Mouse (Mus musculus): ENCODE measurements around the gene Rhbdd1.

Rhbdd1 gene

GRCm38 (mm10) chr1:82316111-82316745, at the start of gene Rhbdd1:
Gene Rhbdd1 (plus strand): TSS chr1:82316452.
- peak; percentile 97 to 98 for DNase-seq

- no peak for DNase-seq
Observed at GRCm38 (mm10) chr1:82267547-82267946, 48.7 kb upstream of the Rhbdd1 start.

GRCm38 (mm10) chr1:82272231-82272630, 44.0 kb upstream of the Rhbdd1 start:
- no peak for DNase-seq

DNA sequence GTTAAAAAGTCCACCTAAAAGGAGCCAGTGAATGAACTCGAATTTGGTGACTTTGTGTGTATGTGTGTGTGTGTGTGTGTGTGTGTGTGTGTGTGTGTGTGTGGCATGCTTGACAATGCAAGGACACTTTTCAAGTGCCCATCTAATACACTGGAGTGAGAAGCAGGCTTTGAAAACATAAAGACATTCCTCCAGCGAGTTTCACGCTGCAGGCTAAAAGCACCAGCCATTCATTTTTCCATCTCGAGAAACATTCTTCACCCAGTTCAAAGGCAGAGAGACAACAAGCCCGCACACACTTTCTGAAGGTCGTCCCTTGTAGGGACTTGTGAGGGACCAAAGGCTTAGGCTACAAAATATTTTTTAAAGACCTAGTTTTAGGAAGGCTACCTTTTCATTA, 42.7 kb upstream of the Rhbdd1 start:
- no peak for DNase-seq

- no peak for DNase-seq
Observed at GRCm38 (mm10) chr1:82274361-82274760, 41.9 kb upstream of the Rhbdd1 start.

GRCm38 (mm10) chr1:82279768-82280167, 36.5 kb upstream of the Rhbdd1 start:
- DNase-seq, result no peak

GRCm38 (mm10) chr1:82281823-82282222, 34.4 kb upstream of the Rhbdd1 start:
- DNase-seq, result no peak

DNA sequence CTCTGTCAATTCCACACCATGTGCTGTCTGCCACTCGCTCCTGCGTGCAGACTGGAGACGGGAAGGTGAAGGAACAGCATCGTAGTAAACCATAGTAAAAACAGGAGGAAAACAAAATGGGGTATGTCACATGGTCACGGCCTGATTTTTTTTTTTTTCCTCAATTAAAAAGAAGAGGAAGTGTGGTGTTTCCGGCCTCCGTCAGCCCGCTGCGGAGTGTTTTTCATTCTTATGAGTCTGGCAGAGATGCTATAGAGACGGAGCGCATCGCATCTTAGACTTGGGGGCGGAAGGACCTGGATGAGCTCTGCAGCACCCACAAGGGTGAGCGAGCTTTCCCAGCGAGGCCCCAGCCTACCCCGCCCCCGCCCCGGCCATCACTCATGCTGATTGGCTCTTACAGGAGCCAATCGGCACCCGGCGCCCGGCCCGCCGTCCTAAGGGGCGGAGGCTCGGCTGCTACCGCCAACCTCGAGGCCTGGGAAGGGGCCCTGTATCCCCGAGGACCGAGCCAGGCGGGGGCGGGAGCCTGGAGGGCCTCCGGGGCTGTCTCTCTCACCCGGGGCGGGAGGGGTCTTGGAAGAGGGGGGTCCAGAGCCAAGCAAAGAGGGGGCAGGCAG, 33.1 kb upstream of the Rhbdd1 start:
- peak; percentile 90 to 94 for DNase-seq

DNA sequence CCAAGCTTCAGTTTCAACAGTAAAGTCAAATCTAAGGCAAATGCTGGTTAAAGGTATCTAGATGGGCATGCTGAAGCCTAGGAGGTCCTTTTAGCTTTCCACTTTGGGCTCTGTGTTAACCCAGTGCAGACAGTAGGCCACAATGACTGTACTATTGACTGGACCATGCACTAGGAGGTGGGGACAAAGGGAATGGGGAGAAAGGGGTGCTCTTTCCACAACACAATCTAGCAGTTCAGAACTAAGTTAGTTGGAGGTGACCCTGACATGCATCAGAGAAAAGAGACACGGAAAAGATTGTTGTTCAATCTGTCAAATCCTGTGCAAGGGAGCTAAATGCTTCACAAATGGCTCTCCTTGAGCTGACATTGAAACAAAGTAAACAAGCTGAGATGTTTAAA, 32.4 kb upstream of the Rhbdd1 start:
- DNase-seq, result peak in 1 of 2 experiments; percentile 16

GRCm38 (mm10) chr1:82284403-82284802, 31.8 kb upstream of the Rhbdd1 start:
- no peak for DNase-seq

- no peak for DNase-seq
Observed at GRCm38 (mm10) chr1:82285461-82286189, 30.6 kb upstream of the Rhbdd1 start.

DNA sequence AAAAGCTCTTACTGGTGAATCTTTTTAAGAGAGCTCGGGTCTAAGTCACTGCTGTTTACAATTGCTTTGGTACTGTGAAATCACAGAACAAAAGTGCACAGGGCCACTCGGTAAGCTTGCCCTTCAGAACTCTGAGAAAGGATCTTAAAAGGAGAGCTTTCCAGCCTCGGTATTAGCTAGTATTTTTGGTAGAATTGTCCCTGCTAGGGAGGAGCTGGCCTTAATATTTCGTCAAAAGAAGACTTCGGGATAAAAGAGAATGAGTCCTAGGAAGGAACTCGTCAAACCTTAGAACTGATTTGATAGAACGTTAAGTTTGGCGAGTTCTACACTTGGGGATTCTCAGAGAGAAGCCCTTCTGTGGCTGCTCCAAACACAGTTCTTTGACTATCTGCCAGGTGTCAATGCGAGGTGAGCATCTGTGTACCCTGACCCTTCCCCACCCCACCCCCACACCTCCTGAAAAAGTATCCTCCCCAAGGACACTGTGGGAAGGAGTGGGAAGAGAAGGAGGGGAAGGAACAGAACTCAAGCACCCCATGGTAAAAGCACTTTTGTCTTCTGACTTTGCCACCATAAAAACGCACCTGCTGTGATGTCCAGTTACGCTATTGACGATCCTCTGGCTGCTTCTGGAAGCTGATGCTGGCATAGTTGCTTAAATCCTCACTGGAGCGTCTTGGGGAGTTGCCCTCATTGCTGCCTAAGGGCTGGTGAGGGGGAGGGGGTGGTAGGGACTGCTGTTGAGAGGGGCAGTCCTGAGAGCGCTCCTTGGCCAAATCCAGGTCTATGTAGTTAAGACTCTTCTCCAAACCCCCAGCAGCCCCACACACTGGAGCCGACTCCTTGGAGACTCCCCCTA, 29.8 kb upstream of the Rhbdd1 start:
- peak in 1 of 2 experiments; percentile 20 for DNase-seq

GRCm38 (mm10) chr1:82287052-82287775, 29.0 kb upstream of the Rhbdd1 start:
- DNase-seq, result peak; percentile 28 to 32

- peak in 1 of 2 experiments; percentile 29 for DNase-seq
Observed at GRCm38 (mm10) chr1:82287776-82288325, 28.4 kb upstream of the Rhbdd1 start.

- peak; percentile 21 to 38 for DNase-seq
Observed at GRCm38 (mm10) chr1:82288421-82288990, 27.7 kb upstream of the Rhbdd1 start.

GRCm38 (mm10) chr1:82289116-82289989, 26.9 kb upstream of the Rhbdd1 start:
- peak; percentile 36 to 49 for DNase-seq

DNA sequence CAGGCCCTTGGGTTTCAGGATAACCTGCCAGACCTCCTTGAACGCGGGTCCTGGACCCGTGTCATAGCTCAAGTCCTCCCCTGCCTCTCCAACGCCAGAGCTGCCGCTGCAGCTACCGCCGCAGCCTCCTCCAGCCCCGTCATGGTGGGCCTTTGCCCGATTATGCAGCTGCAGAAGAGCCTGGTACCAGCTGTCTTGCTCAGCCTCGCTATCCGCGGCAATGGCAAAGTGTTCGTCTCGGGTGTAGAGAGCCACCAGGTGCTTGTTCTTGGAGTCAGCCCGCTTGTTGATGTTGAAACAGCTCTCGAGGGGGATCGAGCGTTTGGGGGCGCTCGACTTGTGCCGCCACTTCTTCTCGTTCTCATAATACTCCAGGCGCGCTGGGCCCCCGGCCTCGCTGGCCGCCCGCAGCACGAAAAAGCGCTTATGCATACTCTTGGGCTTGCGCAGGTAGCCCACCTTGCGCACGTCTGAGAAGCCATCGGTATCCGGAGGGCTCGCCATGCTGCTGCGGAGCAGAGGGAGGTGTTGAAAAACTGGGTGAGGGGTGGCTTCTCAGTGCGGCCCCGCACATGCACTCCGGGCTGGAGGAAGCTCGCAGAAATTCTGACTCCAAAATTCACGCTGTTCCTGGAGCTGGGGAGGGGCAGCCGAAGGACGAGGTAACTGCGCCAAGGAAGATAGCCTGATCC, 26.1 kb upstream of the Rhbdd1 start:
- DNase-seq, result peak; percentile 54 to 65

- peak; percentile 83 to 92 for DNase-seq
Observed at GRCm38 (mm10) chr1:82290723-82291150, 25.5 kb upstream of the Rhbdd1 start.

DNA sequence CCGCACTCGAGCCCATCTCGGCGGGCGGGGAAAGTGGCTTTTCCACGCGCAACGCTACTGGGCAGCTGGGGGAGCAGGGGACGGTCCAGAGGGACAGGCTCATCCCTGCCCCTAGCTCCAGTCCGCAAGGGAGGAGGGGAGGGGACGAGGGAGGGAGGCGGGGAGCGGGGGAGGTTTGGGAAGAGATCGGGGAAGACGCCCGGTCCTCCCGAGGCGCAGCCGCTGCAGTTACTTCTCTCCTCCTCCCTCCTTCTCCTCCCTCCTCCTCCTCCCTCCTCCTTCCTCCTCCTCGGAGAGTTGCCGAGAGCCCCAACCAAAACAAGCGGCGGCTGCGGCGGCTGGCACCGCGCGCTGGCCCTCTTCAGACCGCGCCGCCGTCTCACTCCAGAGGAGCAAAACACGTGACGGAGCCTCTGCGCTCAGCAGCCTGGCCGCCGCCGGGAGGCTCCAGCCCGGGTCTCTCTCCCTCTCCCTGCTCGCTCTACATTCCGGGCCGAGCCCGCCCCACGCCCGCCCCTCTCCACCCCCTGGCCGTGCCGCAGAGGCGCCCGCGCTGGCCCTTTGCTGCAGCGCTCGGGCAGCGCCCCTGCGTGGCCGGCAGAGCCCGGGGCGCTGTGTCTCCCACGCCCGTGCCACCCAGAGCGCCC, 25.0 kb upstream of the Rhbdd1 start, which contains the start of gene Irs1:
Gene Irs1, minus strand, starts transcription at position 266 of the 647 bp plus-strand sequence.
- peak; percentile 87 to 96 for DNase-seq

Measured in lung, postnatal 4 days (tissue).